Mouse (Mus musculus) hindbrain, embryonic 14.5 days (tissue): ENCODE results near the gene C4b. TPM values are rescaled to one million over a fixed set of nuclear protein-coding genes. Genes with fewer than 3 reads are reported as not detected.
"Not testable (repeated sequence)": the region's sequence is repeated elsewhere in the genome, so short reads cannot be mapped to it uniquely, and the experiment has no call there.

Source experiments
- ATAC-seq: fragments of 200-750 bp; cut with Nextera tagmentation; 2 replicates; pipeline ENCODE4 v1.8.0; 2017; ENCODE audit warnings: moderate number of reproducible peaks, mild to moderate bottlenecking, moderate TSS enrichment, moderate library complexity; ENCODE audit not compliant: low FRiP score
- DNase-seq: peaks from one replicate; pipeline ENCODE4 v3.0.0-alpha.2; 2015; ENCODE audit warnings: low spot score
- H3K27ac ChIP-seq: fragments of 300-500 bp; sonication (generic); 2 replicates; pipeline ENCODE4 v1.5.1; 2014; ENCODE audit warnings: mild to moderate bottlenecking, moderate library complexity
- H3K27me3 ChIP-seq: fragments of 300-500 bp; sonication (generic); 2 replicates; pipeline ENCODE4 v1.6.1; 2014; ENCODE audit warnings: mild to moderate bottlenecking, low read length, mixed read lengths; ENCODE audit not compliant: control insufficient read depth, insufficient read depth
- H3K36me3 ChIP-seq: fragments of 300-500 bp; sonication (generic); replicated peaks from 2 replicates; pipeline ENCODE4 v1.6.1; 2014; ENCODE audit not compliant: control insufficient read depth, insufficient read depth
- H3K4me1 ChIP-seq: fragments of 300-500 bp; sonication (generic); replicated peaks from 2 replicates; pipeline ENCODE4 v1.6.1; 2014; ENCODE audit warnings: antibody characterized with exemption, low read length, mixed read lengths; ENCODE audit not compliant: control insufficient read depth, insufficient read depth
- H3K4me2 ChIP-seq: fragments of 300-500 bp; sonication (generic); replicated peaks from 2 replicates; pipeline ENCODE4 v1.6.1; 2014; ENCODE audit warnings: mild to moderate bottlenecking, moderate library complexity
- H3K4me3 ChIP-seq: fragments of 300-500 bp; sonication (generic); replicated peaks from 2 replicates; pipeline ENCODE4 v1.5.1; 2014; ENCODE audit warnings: mild to moderate bottlenecking, low read length
- H3K9ac ChIP-seq: fragments of 300-500 bp; sonication (generic); 2 replicates; pipeline ENCODE4 v1.6.1; 2014
- H3K9me3 ChIP-seq: fragments of 300-500 bp; sonication (generic); 2 replicates; pipeline ENCODE4 v1.6.1; 2016; ENCODE audit warnings: low read length; ENCODE audit not compliant: control insufficient read depth
- WGBS: fragments of 180-500 bp; shearing (Covaris S2); extraction: QIAGEN DNeasy Blood & Tissue Kit; methylation state at CpG from one replicate; pipeline ENCODE4 v1.1.7; 2014; 5-methylcytosine and 5-hydroxymethylcytosine counted together
- polyA plus RNA-seq: library from polyadenylated mRNA; unstranded; fragments of >200 nt; fragmentation: Nextera tagmentation; extraction: Ambion mirVana; gene quantifications from 2 replicates; pipeline ENCODE4 v1.2.1, GENCODE M21; 2014

The C4b gene
- polyA plus RNA-seq, 1 experiment from 2014 or later, result not detected

- not testable (repeated sequence) for H3K27me3 ChIP-seq, H3K9me3 ChIP-seq, H3K4me1 ChIP-seq, H3K36me3 ChIP-seq, DNase-seq, H3K27ac ChIP-seq, H3K9ac ChIP-seq, ATAC-seq, H3K4me2 ChIP-seq, H3K4me3 ChIP-seq
- WGBS, result 90% methylated on average over 5 of the region's 5 CpGs
Observed at GRCm38 (mm10) chr17:34737466-34737865, 6.2 kb downstream of the C4b start.

DNA sequence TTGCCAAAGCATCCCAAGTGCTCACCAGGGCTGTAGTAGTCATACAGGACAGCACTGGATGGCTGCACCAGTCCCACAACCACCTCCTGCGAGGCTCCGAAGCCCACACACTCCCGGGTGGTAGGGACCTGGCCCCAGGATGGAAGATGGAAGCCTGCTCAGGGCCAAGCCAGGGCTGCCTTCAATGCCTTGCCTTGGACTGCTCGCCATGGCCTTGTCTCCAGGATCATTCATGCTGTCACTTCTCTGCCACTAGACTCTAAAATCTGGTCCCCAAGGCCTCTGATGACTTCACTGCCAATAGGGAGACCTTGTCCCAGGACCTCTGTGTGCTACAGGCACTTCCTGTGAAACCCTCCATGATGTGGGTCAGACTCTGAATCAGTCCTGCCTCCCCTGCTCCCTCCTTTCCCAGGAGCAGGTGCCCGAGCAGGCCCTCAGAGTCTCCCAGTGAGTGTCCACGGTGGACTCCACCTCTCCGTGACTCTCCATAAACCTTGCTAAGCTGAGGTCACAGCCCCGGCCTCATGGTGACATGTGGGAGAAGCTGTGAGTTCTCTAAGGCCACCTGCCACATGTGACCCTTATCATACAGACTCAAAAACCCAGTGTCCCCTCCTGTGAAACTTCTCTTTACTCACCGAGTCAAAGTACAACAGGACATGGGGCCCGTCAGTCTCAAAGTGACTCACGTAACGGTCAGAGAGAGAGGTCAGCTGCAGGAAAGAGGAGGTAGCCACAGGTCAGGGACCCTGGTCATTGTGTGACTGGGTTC, 13.7 kb downstream of the C4b start:
- not testable (repeated sequence) for H3K9ac ChIP-seq, H3K4me2 ChIP-seq, H3K27ac ChIP-seq, H3K36me3 ChIP-seq, H3K4me1 ChIP-seq, H3K4me3 ChIP-seq, H3K27me3 ChIP-seq, ATAC-seq, H3K9me3 ChIP-seq, DNase-seq
- 85% methylated on average over 12 of the region's 12 CpGs for WGBS

- not testable (repeated sequence) for DNase-seq, H3K4me1 ChIP-seq, H3K36me3 ChIP-seq, H3K9ac ChIP-seq, H3K27me3 ChIP-seq, ATAC-seq, H3K27ac ChIP-seq, H3K4me3 ChIP-seq, H3K4me2 ChIP-seq, H3K9me3 ChIP-seq
- 84% methylated on average over 11 of the region's 11 CpGs for WGBS
Observed at GRCm38 (mm10) chr17:34729155-34729554, 14.5 kb downstream of the C4b start.

DNA sequence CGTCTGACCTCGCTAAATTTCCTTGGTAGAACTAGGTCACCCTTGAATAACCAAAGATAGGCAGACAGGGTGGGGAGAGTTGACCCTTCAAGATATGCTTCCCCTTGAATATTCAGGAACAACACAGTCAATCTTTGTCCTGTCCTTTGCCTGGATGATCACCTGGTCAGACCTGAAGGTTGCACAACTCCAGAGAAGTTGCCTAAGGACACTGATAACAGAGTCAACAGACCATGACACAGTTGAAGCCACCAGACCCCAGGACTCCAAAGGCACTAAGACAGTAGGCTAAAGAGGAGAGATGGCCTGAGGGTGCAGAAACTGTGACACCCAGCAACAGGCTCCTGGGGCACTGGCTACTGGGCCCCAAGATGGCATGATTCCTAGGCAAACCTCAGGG, 15.8 kb downstream of the C4b start:
- no peak overlapping the region for H3K4me3 ChIP-seq
- H3K27me3 ChIP-seq, result no peaks in the 10 kb centered on the region
- ATAC-seq (no peak), DNase-seq (no peak)
- H3K9ac ChIP-seq, result no peak overlapping the region
- H3K36me3 ChIP-seq, result no peaks in the 10 kb centered on the region
- H3K27ac ChIP-seq, result no peak overlapping the region
- 0 out of 2 replicates have a peak, but pooled peaks cover 2% of the 10 kb centered on the region for H3K9me3 ChIP-seq
- no peak overlapping the region for H3K4me2 ChIP-seq
- 90% methylated on average over 2 of the region's 2 CpGs for WGBS
- H3K4me1 ChIP-seq, result no peaks in the 10 kb centered on the region

GRCm38 (mm10) chr17:34723066-34723465, 20.6 kb downstream of the C4b start:
- no peak for ATAC-seq
- H3K27ac ChIP-seq, result no peak overlapping the region
- WGBS, result 80% methylated on average over 4 of the region's 4 CpGs
- 0 out of 2 replicates have a peak, but pooled peaks cover 4% of the 10 kb centered on the region for H3K9me3 ChIP-seq
- no peak overlapping the region for H3K4me2 ChIP-seq
- no peak overlapping the region for H3K9ac ChIP-seq
- no peaks in the 10 kb centered on the region for H3K4me1 ChIP-seq
- H3K36me3 ChIP-seq, result no peaks in the 10 kb centered on the region
- no peak overlapping the region for H3K4me3 ChIP-seq
- DNase-seq, result no peak
- no peaks in the 10 kb centered on the region for H3K27me3 ChIP-seq

DNA sequence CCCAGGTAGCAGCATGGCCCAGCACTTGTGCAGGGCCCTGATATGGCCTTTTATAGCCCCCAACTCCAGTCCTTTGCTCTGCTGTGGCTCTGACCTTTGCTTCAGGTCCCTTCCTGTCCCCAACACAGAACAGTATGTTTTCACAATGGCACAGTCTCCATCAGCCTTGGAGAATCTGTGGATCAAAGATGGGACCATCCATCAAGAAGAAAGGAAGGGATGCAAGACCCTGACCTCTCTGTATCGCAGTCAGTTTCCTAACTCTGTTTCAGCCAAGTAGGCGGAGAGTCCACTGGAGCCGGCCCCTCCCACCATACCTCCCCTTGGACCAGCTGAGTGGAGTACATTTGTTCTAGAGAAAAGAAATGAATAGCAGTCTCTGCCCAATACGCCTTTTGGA, 21.4 kb downstream of the C4b start:
- H3K9ac ChIP-seq, DNase-seq, H3K4me2 ChIP-seq, H3K4me3 ChIP-seq, H3K4me1 ChIP-seq, H3K27me3 ChIP-seq, ATAC-seq, H3K36me3 ChIP-seq, H3K27ac ChIP-seq, H3K9me3 ChIP-seq: not testable (repeated sequence)
- WGBS, result 89% methylated on average over 2 of the region's 4 CpGs

DNA sequence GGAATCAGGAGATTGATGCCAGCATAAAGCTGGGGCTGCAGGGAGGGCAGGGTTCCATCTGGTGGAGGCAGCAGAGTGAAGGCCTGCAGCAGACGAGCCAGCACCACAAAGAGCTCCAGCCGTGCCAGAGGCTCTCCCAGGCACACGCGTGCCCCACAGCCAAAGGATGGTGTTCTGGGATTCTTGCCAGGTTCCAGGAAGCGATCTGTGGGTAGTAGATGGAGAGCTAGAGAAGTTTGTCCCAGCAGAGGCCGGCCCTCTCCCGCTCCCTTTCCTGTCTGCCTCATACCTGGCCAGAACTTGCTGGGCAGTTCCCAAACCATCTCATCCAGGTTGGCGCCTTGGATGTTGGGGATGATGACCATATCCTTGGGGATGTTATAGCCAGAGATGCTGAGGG, 23.8 kb downstream of the C4b start:
- H3K9ac ChIP-seq, H3K4me3 ChIP-seq, H3K4me2 ChIP-seq, ATAC-seq, H3K9me3 ChIP-seq, H3K27ac ChIP-seq, H3K36me3 ChIP-seq, H3K27me3 ChIP-seq, DNase-seq, H3K4me1 ChIP-seq: not testable (repeated sequence)
- 82% methylated on average over 6 of the region's 8 CpGs for WGBS

GRCm38 (mm10) chr17:34717401-34717800, 26.3 kb downstream of the C4b start:
- Histone ChIP-seq H3K9ac (no peak overlapping the region), H3K27ac (no peak overlapping the region), H3K9me3 (no peaks in the 10 kb centered on the region), H3K36me3 (no peaks in the 10 kb centered on the region), H3K4me2 (no peak overlapping the region), H3K4me3 (no peak overlapping the region), H3K4me1 (no peaks in the 10 kb centered on the region), H3K27me3 (no peaks in the 10 kb centered on the region)
- ATAC-seq (no peak), DNase-seq (no peak)
- WGBS, result 82% methylated on average over 11 of the region's 11 CpGs

DNA sequence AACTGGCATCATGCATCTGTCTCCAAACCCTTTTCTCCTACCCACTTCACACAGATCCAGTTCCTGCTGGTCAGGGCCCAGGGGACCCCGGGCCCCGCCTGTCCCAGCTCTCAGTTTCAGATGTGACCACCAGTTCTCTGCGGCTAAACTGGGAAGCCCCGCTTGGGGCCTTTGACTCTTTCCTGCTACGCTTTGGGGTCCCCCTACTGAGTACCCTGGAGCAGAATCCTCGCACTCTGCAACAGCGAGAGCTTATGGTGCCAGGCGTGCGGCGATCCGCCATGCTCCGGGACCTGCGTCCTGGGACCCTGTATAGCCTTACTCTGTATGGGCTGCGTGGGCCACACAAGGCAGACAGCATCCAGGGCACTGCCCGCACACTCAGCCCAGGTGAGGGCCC, 27.4 kb downstream of the C4b start:
- 87% methylated on average over 15 of the region's 15 CpGs for WGBS
- Histone ChIP-seq H3K27me3 (no peaks in the 10 kb centered on the region), H3K4me2 (no peak overlapping the region), H3K9ac (no peak overlapping the region), H3K4me3 (no peak overlapping the region), H3K27ac (no peak overlapping the region), H3K4me1 (no peaks in the 10 kb centered on the region), H3K36me3 (no peaks in the 10 kb centered on the region), H3K9me3 (no peaks in the 10 kb centered on the region)
- no peak for ATAC-seq
- no peak for DNase-seq

DNA sequence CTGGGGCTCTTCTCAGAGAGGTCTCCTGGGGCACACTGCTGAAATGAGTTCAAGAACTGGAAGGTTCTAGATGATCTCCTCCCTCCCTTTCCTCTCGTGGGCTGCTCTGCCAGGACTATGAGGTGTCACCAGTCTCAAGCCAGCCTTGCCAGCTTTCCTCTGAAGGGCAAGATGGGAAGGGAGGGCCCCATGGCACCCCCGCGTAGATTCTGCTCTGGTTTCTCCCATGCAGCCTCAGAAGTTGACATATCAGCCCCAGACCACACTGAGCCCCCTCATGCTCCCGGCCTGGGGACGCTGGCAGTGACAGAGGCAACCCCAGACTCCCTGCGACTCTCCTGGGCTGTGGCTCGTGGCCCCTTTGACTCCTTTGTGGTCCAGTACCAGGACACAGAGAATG, 28.2 kb downstream of the C4b start:
- not testable (repeated sequence) for H3K9ac ChIP-seq, H3K27ac ChIP-seq, H3K4me3 ChIP-seq, H3K27me3 ChIP-seq, H3K4me1 ChIP-seq, H3K36me3 ChIP-seq, H3K4me2 ChIP-seq, ATAC-seq, H3K9me3 ChIP-seq, DNase-seq
- 83% methylated on average over 7 of the region's 7 CpGs for WGBS
